Mouse (Mus musculus): Measurements from ENCODE around the gene Serpinb1c. TPM values are rescaled to one million over a fixed set of nuclear protein-coding genes. Genes with fewer than 3 reads are reported as not detected.

The Serpinb1c gene
- polyA plus RNA-seq (2012; ENCODE audit: low replicate concordance): not detected in 2 replicates

GRCm38 (mm10) chr13:32898111-32898510 lies at the start of gene Serpinb1c:
Serpinb1c (minus strand) TSS chr13:32898211.

GRCm38 (mm10) chr13:32850668-32851404 lies 47.2 kb downstream of the Serpinb1c start, which contains the start of gene Serpinb1a:
Serpinb1a (minus strand) TSS chr13:32851185.

Other genes starting within 250 kb of the Serpinb1c start
- not detected in 2 replicates for gene Mylk4, start 114.3 kb downstream of the Serpinb1c start, polyA plus RNA-seq (2012; ENCODE audit: low replicate concordance)
- gene Wrnip1, start 96.2 kb downstream of the Serpinb1c start, polyA plus RNA-seq (2012; ENCODE audit: low replicate concordance): 30.3 and 39.1 TPM in 2 replicates
- not detected in 2 replicates for gene D930007J09Rik, start 95.4 kb downstream of the Serpinb1c start, polyA plus RNA-seq (2012; ENCODE audit: low replicate concordance)
- 0.25 and 1.4 TPM in 2 replicates for gene Serpinb1a, start 47.0 kb downstream of the Serpinb1c start, polyA plus RNA-seq (2012; ENCODE audit: low replicate concordance)
- 0.20 and 1.8 TPM in 2 replicates for gene Serpinb6b, start 67.0 kb upstream of the Serpinb1c start, polyA plus RNA-seq (2012; ENCODE audit: low replicate concordance)
- gene Serpinb9, start 105.0 kb upstream of the Serpinb1c start, polyA plus RNA-seq (2012; ENCODE audit: low replicate concordance): 0.18 and 0.71 TPM in 2 replicates
- 0.39 TPM in 1 of 2 replicates, not detected in the other for gene Serpinb9b, start 129.2 kb upstream of the Serpinb1c start, polyA plus RNA-seq (2012; ENCODE audit: low replicate concordance)
- not detected in 2 replicates for gene Serpinb1b, start 180.4 kb upstream of the Serpinb1c start, polyA plus RNA-seq (2012; ENCODE audit: low replicate concordance)

All from leukemia stem cell, adult 10-12 weeks (primary cell).